Mouse (Mus musculus): ENCODE data around the gene 4921504E06Rik. TPM values are rescaled to one million over a fixed set of nuclear protein-coding genes. Genes with fewer than 3 reads are reported as not detected.

4921504E06Rik gene
- polyA plus RNA-seq, 1 experiment from 2014 or later = not detected

DNA sequence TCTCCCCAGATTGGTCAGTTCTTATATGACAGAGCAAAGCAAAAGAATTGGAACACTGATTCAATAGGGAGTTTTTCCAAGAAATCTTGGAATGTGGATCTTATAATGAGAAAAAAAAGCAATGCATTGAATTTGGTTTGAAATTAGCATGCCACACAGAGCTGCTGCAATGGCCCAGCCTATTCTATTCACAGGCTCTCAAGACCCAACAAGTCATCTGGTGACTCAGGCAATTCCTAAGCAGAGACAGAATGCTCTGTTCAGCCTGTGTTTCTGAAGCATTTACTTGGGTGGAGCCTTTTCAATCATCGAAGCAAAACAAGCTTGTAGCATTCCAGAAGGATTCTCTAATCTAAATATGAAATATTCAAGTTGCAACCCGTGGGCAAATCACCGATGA, 26.1 kb upstream of the 4921504E06Rik start:
- DNase-seq = no peak
- H3K27ac ChIP-seq (ENCODE audit: low read depth) = no peak overlapping the region
- TF ChIP-seq CTCF (IDR thresholded peaks at IDR 0.05; ENCODE audit: low read depth) = no peak

DNA sequence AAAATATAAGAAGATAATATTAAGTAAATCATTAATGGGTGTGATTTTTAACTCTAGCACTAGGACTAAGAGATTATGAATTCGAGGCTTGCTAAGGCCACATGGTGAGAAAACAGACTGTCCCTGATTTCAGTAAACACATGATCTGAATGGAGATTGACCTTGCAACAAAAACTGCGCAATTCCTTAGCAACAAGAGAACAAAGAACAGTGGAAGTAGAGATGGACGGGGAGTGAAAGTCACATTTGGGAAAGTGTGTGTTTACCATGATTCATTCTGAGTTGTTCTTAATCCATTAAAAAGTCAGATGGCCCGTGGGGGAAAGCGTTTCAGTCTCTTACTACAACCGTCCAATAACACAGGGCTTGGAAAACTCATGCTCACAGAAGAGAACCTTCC, 25.5 kb upstream of the 4921504E06Rik start:
- DNase-seq (no peak), ATAC-seq (ENCODE audit: insufficient read depth) (no peak)
- H3K27ac ChIP-seq (ENCODE audit: low read depth) = no peak overlapping the region
- no peak overlapping the region for H3K9ac ChIP-seq
- no peak overlapping the region for H3K4me3 ChIP-seq (ENCODE audit: low read depth, low read length)
- no peaks in the 10 kb centered on the region for H3K4me1 ChIP-seq (ENCODE audit: insufficient read depth)
- no peak overlapping the region for H3K4me2 ChIP-seq
- 71% methylated on average over 6 of the region's 6 CpGs for WGBS
- no peaks in the 10 kb centered on the region for H3K9me3 ChIP-seq (ENCODE audit: low read depth, low read length)
- no peaks in the 10 kb centered on the region for H3K27me3 ChIP-seq (ENCODE audit: insufficient read depth, low read length)
- H3K36me3 ChIP-seq (ENCODE audit: insufficient read depth) = no peaks in the 10 kb centered on the region
- no peak for TF ChIP-seq CTCF (IDR thresholded peaks at IDR 0.05; ENCODE audit: low read depth)

More for the DNA sequence above, 26.1 kb upstream of the 4921504E06Rik start:
- no peaks in the 10 kb centered on the region for H3K27me3 ChIP-seq (ENCODE audit: insufficient read depth, low read length)
- ATAC-seq (ENCODE audit: insufficient read depth) = no peak
- no peaks in the 10 kb centered on the region for H3K4me1 ChIP-seq (ENCODE audit: insufficient read depth)
- whole genome bisulfite sequencing = 83% methylated on average over 3 of the region's 3 CpGs
- H3K9me3 ChIP-seq (ENCODE audit: low read depth, low read length) = no peaks in the 10 kb centered on the region
- H3K9ac ChIP-seq = no peak overlapping the region
- H3K4me3 ChIP-seq (ENCODE audit: low read depth, low read length) = no peak overlapping the region
- no peak overlapping the region for H3K4me2 ChIP-seq
- H3K36me3 ChIP-seq (ENCODE audit: insufficient read depth) = no peaks in the 10 kb centered on the region

DNA sequence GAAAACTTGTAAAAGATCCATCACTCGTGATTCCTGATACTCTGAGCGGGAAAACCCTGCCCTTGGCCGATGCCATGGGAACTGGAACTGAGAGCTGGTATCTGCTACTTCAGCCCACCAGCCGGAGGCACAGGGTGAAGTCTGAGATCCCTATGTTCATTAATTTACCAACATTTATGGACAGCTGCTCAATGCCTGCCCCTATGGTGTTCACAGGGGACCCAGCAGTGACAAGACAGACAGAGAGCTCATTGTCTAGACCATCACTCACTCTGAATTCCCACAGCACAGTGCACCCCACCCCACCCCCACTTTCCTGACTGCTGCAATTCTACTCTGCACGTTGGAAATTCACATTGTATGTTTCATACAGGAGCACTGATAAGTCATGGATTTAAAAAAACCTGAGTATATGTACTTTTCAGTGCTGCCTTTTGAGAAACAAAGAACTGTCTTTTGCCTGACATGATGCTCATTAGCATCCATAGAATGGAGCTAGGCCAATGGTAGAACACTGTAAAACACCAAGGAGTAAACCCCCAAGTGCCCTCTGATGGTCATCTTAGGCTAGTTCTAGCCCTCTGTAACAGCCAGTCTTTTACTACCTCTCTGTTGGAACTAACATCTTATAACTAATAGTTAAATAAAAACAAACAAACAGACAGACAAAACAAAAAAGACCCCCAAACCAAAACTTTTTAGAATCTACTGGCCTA, 8.6 kb upstream of the 4921504E06Rik start:
- H3K4me2 ChIP-seq = no peak overlapping the region
- H3K9me3 ChIP-seq (ENCODE audit: low read depth, low read length) = no peaks in the 10 kb centered on the region
- H3K4me1 ChIP-seq (ENCODE audit: insufficient read depth) = no peaks in the 10 kb centered on the region
- H3K36me3 ChIP-seq (ENCODE audit: insufficient read depth) = no peaks in the 10 kb centered on the region
- no peak overlapping the region for H3K4me3 ChIP-seq (ENCODE audit: low read depth, low read length)
- 71% methylated on average over 5 of the region's 5 CpGs for WGBS
- DNase-seq = no peak
- TF ChIP-seq CTCF (IDR thresholded peaks at IDR 0.05; ENCODE audit: low read depth) = no peak
- H3K27me3 ChIP-seq (ENCODE audit: insufficient read depth, low read length) = no peaks in the 10 kb centered on the region
- no peak overlapping the region for H3K27ac ChIP-seq (ENCODE audit: low read depth)
- no peak overlapping the region for H3K9ac ChIP-seq
- ATAC-seq (ENCODE audit: insufficient read depth) = no peak

DNA sequence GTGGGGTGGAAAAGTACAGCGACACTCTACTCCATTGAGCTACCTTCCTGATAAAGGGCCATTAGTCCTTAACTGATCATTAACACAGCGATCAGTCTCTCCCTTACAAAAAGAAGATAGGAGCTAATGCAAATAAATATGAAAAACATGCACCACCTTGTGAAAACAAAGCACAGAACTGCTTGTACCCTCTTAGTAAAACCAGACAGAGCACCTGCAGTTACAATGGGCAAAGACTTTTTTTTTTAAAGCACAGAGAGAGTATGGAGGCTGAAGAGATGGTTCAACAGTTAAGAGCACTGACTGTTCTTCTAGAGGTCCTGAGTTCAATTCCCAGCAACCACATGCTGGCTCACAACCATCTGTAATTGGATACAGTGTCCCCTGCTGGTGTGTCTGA, 6.9 kb upstream of the 4921504E06Rik start:
- ATAC-seq (ENCODE audit: insufficient read depth) (no peak), DNase-seq (no peak)
- H3K9ac ChIP-seq = no peak overlapping the region
- no peak overlapping the region for H3K27ac ChIP-seq (ENCODE audit: low read depth)
- no peaks in the 10 kb centered on the region for H3K9me3 ChIP-seq (ENCODE audit: low read depth, low read length)
- H3K4me3 ChIP-seq (ENCODE audit: low read depth, low read length) = no peak overlapping the region
- TF ChIP-seq CTCF (IDR thresholded peaks at IDR 0.05; ENCODE audit: low read depth) = no peak
- no peaks in the 10 kb centered on the region for H3K4me1 ChIP-seq (ENCODE audit: insufficient read depth)
- no peaks in the 10 kb centered on the region for H3K36me3 ChIP-seq (ENCODE audit: insufficient read depth)
- H3K27me3 ChIP-seq (ENCODE audit: insufficient read depth, low read length) = no peaks in the 10 kb centered on the region
- H3K4me2 ChIP-seq = no peak overlapping the region
- WGBS = 64% methylated on average over 2 of the region's 2 CpGs

DNA sequence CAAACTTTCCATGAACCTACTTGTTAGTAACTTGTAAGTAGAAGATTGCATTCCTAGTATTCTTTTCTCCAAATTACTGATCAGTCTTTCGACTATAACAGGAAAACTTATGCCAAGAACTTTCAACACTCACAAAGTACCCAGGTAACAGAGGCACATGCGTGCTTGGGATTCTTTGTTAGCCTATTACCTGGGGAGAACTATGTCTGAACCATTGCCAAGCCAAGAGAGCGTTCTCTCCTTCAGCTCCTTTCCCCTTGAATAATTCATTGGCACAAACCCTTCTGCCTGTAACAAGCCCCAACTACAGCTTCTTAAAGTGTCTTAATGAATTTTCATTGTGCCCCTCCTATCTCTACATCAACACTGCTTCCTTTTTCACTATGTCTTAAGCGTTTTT, 6.4 kb upstream of the 4921504E06Rik start:
- no peak for DNase-seq
- no peaks in the 10 kb centered on the region for H3K27me3 ChIP-seq (ENCODE audit: insufficient read depth, low read length)

DNA sequence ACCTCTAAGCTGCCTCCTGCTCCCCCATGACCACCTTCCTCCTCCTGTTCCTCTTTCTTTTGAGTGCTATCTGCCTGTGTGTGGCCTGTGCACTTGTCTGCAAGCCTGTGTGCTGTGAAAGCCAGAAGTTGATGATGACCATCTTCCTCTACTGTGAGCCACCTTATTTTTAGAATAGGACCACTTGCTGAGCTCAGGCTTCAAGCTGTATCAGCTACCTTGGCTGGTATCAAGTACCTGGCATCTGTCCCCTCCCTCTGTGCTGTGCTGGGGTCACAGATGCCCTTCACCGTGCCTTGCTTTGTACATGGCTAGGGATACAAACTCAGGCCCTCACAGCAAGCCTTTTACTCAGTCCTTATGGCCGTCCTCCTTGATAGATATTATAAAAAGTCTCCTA, 2.3 kb downstream of the 4921504E06Rik start:
- Histone ChIP-seq H3K9ac (no peak overlapping the region), H3K9me3 (ENCODE audit: low read depth, low read length) (no peaks in the 10 kb centered on the region), H3K27ac (ENCODE audit: low read depth) (no peak overlapping the region), H3K27me3 (ENCODE audit: insufficient read depth, low read length) (no peaks in the 10 kb centered on the region), H3K36me3 (ENCODE audit: insufficient read depth) (no peaks in the 10 kb centered on the region), H3K4me2 (no peak overlapping the region), H3K4me3 (ENCODE audit: low read depth, low read length) (no peak overlapping the region), H3K4me1 (ENCODE audit: insufficient read depth) (no peaks in the 10 kb centered on the region)
- ATAC-seq (ENCODE audit: insufficient read depth) (no peak), DNase-seq (no peak)
- TF ChIP-seq CTCF (IDR thresholded peaks at IDR 0.05; ENCODE audit: low read depth) = no peak
- 84% methylated on average over 2 of the region's 2 CpGs for WGBS

More for the DNA sequence above, 6.4 kb upstream of the 4921504E06Rik start:
- no peak for ATAC-seq (ENCODE audit: insufficient read depth)
- no peaks in the 10 kb centered on the region for H3K4me1 ChIP-seq (ENCODE audit: insufficient read depth)
- H3K9me3 ChIP-seq (ENCODE audit: low read depth, low read length) = no peaks in the 10 kb centered on the region
- H3K36me3 ChIP-seq (ENCODE audit: insufficient read depth) = no peaks in the 10 kb centered on the region
- TF ChIP-seq CTCF (IDR thresholded peaks at IDR 0.05; ENCODE audit: low read depth) = no peak
- H3K27ac ChIP-seq (ENCODE audit: low read depth) = no peak overlapping the region
- H3K4me3 ChIP-seq (ENCODE audit: low read depth, low read length) = no peak overlapping the region
- WGBS = 59% methylated on average over 4 of the region's 4 CpGs
- H3K9ac ChIP-seq = no peak overlapping the region
- H3K4me2 ChIP-seq = no peak overlapping the region

DNA sequence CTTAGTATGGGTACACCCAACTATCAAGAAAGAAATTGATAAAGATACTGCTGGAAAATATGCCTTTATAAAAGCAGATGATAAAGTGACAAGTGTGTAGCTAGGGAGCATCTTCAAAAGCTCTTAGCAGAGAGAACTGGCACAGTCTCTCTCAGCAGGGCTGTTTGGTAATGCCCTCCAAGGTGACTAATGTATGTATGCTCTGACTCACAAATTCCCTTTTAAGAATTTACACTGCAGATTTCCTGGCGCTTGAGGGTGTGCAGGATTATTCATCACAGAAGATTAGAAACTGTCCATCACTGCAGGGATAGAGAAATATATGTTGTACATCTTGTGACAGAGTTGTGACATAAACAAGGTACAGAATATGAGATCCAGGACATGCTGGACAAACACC, 12.8 kb downstream of the 4921504E06Rik start:
- Histone ChIP-seq H3K36me3 (ENCODE audit: insufficient read depth) (no peaks in the 10 kb centered on the region), H3K27ac (ENCODE audit: low read depth) (no peak overlapping the region), H3K4me1 (ENCODE audit: insufficient read depth) (no peaks in the 10 kb centered on the region), H3K27me3 (ENCODE audit: insufficient read depth, low read length) (no peaks in the 10 kb centered on the region), H3K9me3 (ENCODE audit: low read depth, low read length) (no peaks in the 10 kb centered on the region), H3K4me2 (no peak overlapping the region), H3K4me3 (ENCODE audit: low read depth, low read length) (no peak overlapping the region), H3K9ac (no peak overlapping the region)
- ATAC-seq (ENCODE audit: insufficient read depth) (no peak), DNase-seq (no peak)
- 49% methylated on average over 1 of the region's 1 CpGs for whole genome bisulfite sequencing
- no peak for TF ChIP-seq CTCF (IDR thresholded peaks at IDR 0.05; ENCODE audit: low read depth)

All from lung, embryonic 14.5 days (tissue).